Mouse (Mus musculus): ENCODE results near the gene Rgl3. TPM values are rescaled to one million over a fixed set of nuclear protein-coding genes. Genes with fewer than 3 reads are reported as not detected.

Gene Rgl3
- 1.3 and 1.9 TPM in 2 replicates for polyA plus RNA-seq (2014; fragmentation: Nextera tagmentation; extraction: Ambion mirVana)

- WGBS = 1% methylated on average over 42 of the region's 42 CpGs
These were observed at the start of gene Rgl3 for GRCm38 (mm10) chr9:21989230-21990110. Gene Rgl3 (minus strand): TSS chr9:21989446.

GRCm38 (mm10) chr9:22037826-22038225 is 48.6 kb upstream of the Rgl3 start:
- H3K4me2 ChIP-seq (replicated peaks) = no peak overlapping the region
- peaks cover 16% of the 10 kb centered on the region for H3K4me1 ChIP-seq (replicated peaks; ENCODE audit: control insufficient read depth, insufficient read depth, low read length)
- no peaks in the 10 kb centered on the region for H3K27me3 ChIP-seq (ENCODE audit: control insufficient read depth, insufficient read depth, low read length)
- H3K27ac ChIP-seq = no peak overlapping the region
- no peak overlapping the region for H3K4me3 ChIP-seq (replicated peaks; ENCODE audit: low read length)
- no peaks in the 10 kb centered on the region for H3K9me3 ChIP-seq (ENCODE audit: control insufficient read depth, low read length)
- peaks cover 40% of the 10 kb centered on the region for H3K36me3 ChIP-seq (replicated peaks; ENCODE audit: control insufficient read depth, insufficient read depth)
- H3K9ac ChIP-seq = no peak overlapping the region
- ATAC-seq (ENCODE audit: low FRiP score) (no peak), DNase-seq (ENCODE audit: low spot score) (no peak)
- 82% methylated on average over 10 of the region's 10 CpGs for WGBS

More at GRCm38 (mm10) chr9:21989230-21990110, at the start of gene Rgl3:
- DNase-seq (ENCODE audit: low spot score) = no peak
- H3K9me3 ChIP-seq (ENCODE audit: control insufficient read depth, low read length) = no peaks in the 10 kb centered on the region
- H3K4me1 ChIP-seq (replicated peaks; ENCODE audit: control insufficient read depth, insufficient read depth, low read length) = peaks cover 18% of the 10 kb centered on the region; the same call in 1 of the 2 replicates
- no peak for ATAC-seq (ENCODE audit: low FRiP score)
- H3K4me3 ChIP-seq (replicated peaks; ENCODE audit: low read length) = peak within 1 kb of the TSS; percentile 22
- H3K27ac ChIP-seq = no peak within 1 kb of the TSS
- peaks cover 58% of the 10 kb centered on the region for H3K27me3 ChIP-seq (ENCODE audit: control insufficient read depth, insufficient read depth, low read length)
- H3K36me3 ChIP-seq (replicated peaks; ENCODE audit: control insufficient read depth, insufficient read depth) = no peaks in the 10 kb centered on the region
- peak within 1 kb of the TSS; percentile 12 for H3K9ac ChIP-seq
- peak within 1 kb of the TSS; percentile 49 for H3K4me2 ChIP-seq (replicated peaks)

- peak; percentile 58; the same call in 1 of the 2 replicates for ATAC-seq (ENCODE audit: low FRiP score)
- H3K27me3 ChIP-seq (ENCODE audit: control insufficient read depth, insufficient read depth, low read length) = no peaks in the 10 kb centered on the region
- no peak overlapping the region for H3K4me2 ChIP-seq (replicated peaks)
- no peak overlapping the region for H3K27ac ChIP-seq
- H3K9me3 ChIP-seq (ENCODE audit: control insufficient read depth, low read length) = no peaks in the 10 kb centered on the region
- peaks cover 64% of the 10 kb centered on the region for H3K36me3 ChIP-seq (replicated peaks; ENCODE audit: control insufficient read depth, insufficient read depth)
- H3K4me1 ChIP-seq (replicated peaks; ENCODE audit: control insufficient read depth, insufficient read depth, low read length) = peaks cover 13% of the 10 kb centered on the region
- H3K9ac ChIP-seq = no peak overlapping the region
- DNase-seq (ENCODE audit: low spot score) = no peak
- WGBS = 19% methylated on average over 6 of the region's 6 CpGs
- H3K4me3 ChIP-seq (replicated peaks; ENCODE audit: low read length) = no peak overlapping the region
These were observed 46.2 kb upstream of the Rgl3 start for GRCm38 (mm10) chr9:22035300-22036044.

GRCm38 (mm10) chr9:22030386-22030785 is 41.1 kb upstream of the Rgl3 start:
- Histone ChIP-seq H3K4me1 (replicated peaks; ENCODE audit: control insufficient read depth, insufficient read depth, low read length) (peaks cover under 1% of the 10 kb centered on the region), H3K9me3 (ENCODE audit: control insufficient read depth, low read length) (no peaks in the 10 kb centered on the region), H3K4me3 (replicated peaks; ENCODE audit: low read length) (no peak overlapping the region), H3K27me3 (ENCODE audit: control insufficient read depth, insufficient read depth, low read length) (no peaks in the 10 kb centered on the region), H3K36me3 (replicated peaks; ENCODE audit: control insufficient read depth, insufficient read depth) (peaks cover 89% of the 10 kb centered on the region), H3K27ac (no peak overlapping the region), H3K4me2 (replicated peaks) (no peak overlapping the region), H3K9ac (no peak overlapping the region)
- DNase-seq (ENCODE audit: low spot score) = no peak
- no peak for ATAC-seq (ENCODE audit: low FRiP score)
- WGBS = 93% methylated on average over 9 of the region's 9 CpGs

- WGBS = 19% methylated on average over 7 of the region's 7 CpGs
- Histone ChIP-seq H3K9me3 (ENCODE audit: control insufficient read depth, low read length) (no peaks in the 10 kb centered on the region), H3K27ac (no peak overlapping the region), H3K36me3 (replicated peaks; ENCODE audit: control insufficient read depth, insufficient read depth) (peaks cover 89% of the 10 kb centered on the region), H3K9ac (no peak overlapping the region), H3K4me1 (replicated peaks; ENCODE audit: control insufficient read depth, insufficient read depth, low read length) (no peaks in the 10 kb centered on the region), H3K27me3 (ENCODE audit: control insufficient read depth, insufficient read depth, low read length) (no peaks in the 10 kb centered on the region), H3K4me2 (replicated peaks) (no peak overlapping the region), H3K4me3 (replicated peaks; ENCODE audit: low read length) (no peak overlapping the region)
- no peak for DNase-seq (ENCODE audit: low spot score)
- ATAC-seq (ENCODE audit: low FRiP score) = no peak
These were observed 39.2 kb upstream of the Rgl3 start for GRCm38 (mm10) chr9:22028467-22028866.

GRCm38 (mm10) chr9:22024592-22024991 is 35.3 kb upstream of the Rgl3 start:
- no peak for ATAC-seq (ENCODE audit: low FRiP score)
- Histone ChIP-seq H3K4me2 (replicated peaks) (no peak overlapping the region), H3K9me3 (ENCODE audit: control insufficient read depth, low read length) (no peaks in the 10 kb centered on the region), H3K27me3 (ENCODE audit: control insufficient read depth, insufficient read depth, low read length) (no peaks in the 10 kb centered on the region), H3K27ac (no peak overlapping the region), H3K4me1 (replicated peaks; ENCODE audit: control insufficient read depth, insufficient read depth, low read length) (no peaks in the 10 kb centered on the region), H3K9ac (no peak overlapping the region), H3K4me3 (replicated peaks; ENCODE audit: low read length) (no peak overlapping the region), H3K36me3 (replicated peaks; ENCODE audit: control insufficient read depth, insufficient read depth) (peaks cover 70% of the 10 kb centered on the region)
- no peak for DNase-seq (ENCODE audit: low spot score)
- WGBS = 44% methylated on average over 8 of the region's 8 CpGs

GRCm38 (mm10) chr9:22017208-22017825 is 28.1 kb upstream of the Rgl3 start:
- H3K27me3 ChIP-seq (ENCODE audit: control insufficient read depth, insufficient read depth, low read length) = no peaks in the 10 kb centered on the region
- no peak overlapping the region for H3K4me2 ChIP-seq (replicated peaks)
- WGBS = 82% methylated on average over 7 of the region's 7 CpGs
- ATAC-seq (ENCODE audit: low FRiP score) (no peak), DNase-seq (ENCODE audit: low spot score) (no peak)
- H3K9ac ChIP-seq = no peak overlapping the region
- no peaks in the 10 kb centered on the region for H3K9me3 ChIP-seq (ENCODE audit: control insufficient read depth, low read length)
- H3K4me3 ChIP-seq (replicated peaks; ENCODE audit: low read length) = no peak overlapping the region
- H3K27ac ChIP-seq = no peak overlapping the region
- H3K36me3 ChIP-seq (replicated peaks; ENCODE audit: control insufficient read depth, insufficient read depth) = peaks cover 72% of the 10 kb centered on the region
- no peaks in the 10 kb centered on the region for H3K4me1 ChIP-seq (replicated peaks; ENCODE audit: control insufficient read depth, insufficient read depth, low read length)

- H3K4me1 ChIP-seq (replicated peaks; ENCODE audit: control insufficient read depth, insufficient read depth, low read length) = no peaks in the 10 kb centered on the region
- WGBS = 70% methylated on average over 10 of the region's 10 CpGs
- no peak for DNase-seq (ENCODE audit: low spot score)
- no peaks in the 10 kb centered on the region for H3K9me3 ChIP-seq (ENCODE audit: control insufficient read depth, low read length)
- H3K9ac ChIP-seq = no peak overlapping the region
- H3K27ac ChIP-seq = no peak overlapping the region
- no peaks in the 10 kb centered on the region for H3K27me3 ChIP-seq (ENCODE audit: control insufficient read depth, insufficient read depth, low read length)
- H3K36me3 ChIP-seq (replicated peaks; ENCODE audit: control insufficient read depth, insufficient read depth) = peaks cover 79% of the 10 kb centered on the region
- H3K4me3 ChIP-seq (replicated peaks; ENCODE audit: low read length) = no peak overlapping the region
- H3K4me2 ChIP-seq (replicated peaks) = no peak overlapping the region
- ATAC-seq (ENCODE audit: low FRiP score) = no peak
These were observed 27.0 kb upstream of the Rgl3 start for GRCm38 (mm10) chr9:22016245-22016644.

- WGBS = 91% methylated on average over 13 of the region's 13 CpGs
- DNase-seq (ENCODE audit: low spot score) = no peak
- no peaks in the 10 kb centered on the region for H3K27me3 ChIP-seq (ENCODE audit: control insufficient read depth, insufficient read depth, low read length)
- no peaks in the 10 kb centered on the region for H3K4me1 ChIP-seq (replicated peaks; ENCODE audit: control insufficient read depth, insufficient read depth, low read length)
- no peak overlapping the region for H3K4me3 ChIP-seq (replicated peaks; ENCODE audit: low read length)
- peaks cover 93% of the 10 kb centered on the region for H3K36me3 ChIP-seq (replicated peaks; ENCODE audit: control insufficient read depth, insufficient read depth)
- no peak overlapping the region for H3K4me2 ChIP-seq (replicated peaks)
- H3K9me3 ChIP-seq (ENCODE audit: control insufficient read depth, low read length) = no peaks in the 10 kb centered on the region
- H3K27ac ChIP-seq = no peak overlapping the region
- no peak; the same call in 1 of the 2 replicates for ATAC-seq (ENCODE audit: low FRiP score)
- no peak overlapping the region for H3K9ac ChIP-seq
These were observed 23.5 kb upstream of the Rgl3 start for GRCm38 (mm10) chr9:22012731-22013130.
